Mouse (Mus musculus) limb, embryonic 10.5 days (tissue): Measurements from ENCODE around the gene Hist1h4f. TPM values are rescaled to one million over a fixed set of nuclear protein-coding genes. Genes with fewer than 3 reads are reported as not detected.
A peak's percentile ranks its signal among the peaks of the same experiment; 100 is the strongest.
"Not testable (repeated sequence)": the region's sequence is repeated elsewhere in the genome, so short reads cannot be mapped to it uniquely, and the experiment has no call there.

Source experiments
- DNase-seq: peaks from one replicate; pipeline ENCODE4 v3.0.0-alpha.2; 2017; ENCODE audit warnings: low spot score
- H3K27ac ChIP-seq: fragments of 300-500 bp; sonication (generic); 2 replicates; pipeline ENCODE4 v1.5.1; 2016; ENCODE audit warnings: mild to moderate bottlenecking
- H3K27me3 ChIP-seq: fragments of 300-500 bp; sonication (generic); 2 replicates; pipeline ENCODE4 v1.6.1; 2016; ENCODE audit warnings: low read depth, mild to moderate bottlenecking; ENCODE audit not compliant: poor library complexity, severe bottlenecking
- H3K36me3 ChIP-seq: fragments of 300-500 bp; sonication (generic); 2 replicates; pipeline ENCODE4 v1.6.1; 2016; ENCODE audit warnings: mild to moderate bottlenecking, moderate library complexity
- H3K4me1 ChIP-seq: fragments of 300-500 bp; sonication (generic); 2 replicates; pipeline ENCODE4 v1.6.1; 2016
- H3K4me3 ChIP-seq: fragments of 300-500 bp; sonication (generic); 2 replicates; pipeline ENCODE4 v1.5.1; 2016; ENCODE audit warnings: mild to moderate bottlenecking, moderate library complexity
- H3K9me3 ChIP-seq: fragments of 300-500 bp; sonication (generic); replicated peaks from 2 replicates; pipeline ENCODE4 v1.6.1; 2016; ENCODE audit warnings: mild to moderate bottlenecking
- WGBS: fragments of 180-500 bp; shearing (Covaris S2); methylation state at CpG from one replicate; pipeline ENCODE4 v1.1.7; 2016; 5-methylcytosine and 5-hydroxymethylcytosine counted together
- polyA plus RNA-seq: library from polyadenylated mRNA; unstranded; fragments of >200 nt; fragmentation: Nextera tagmentation; extraction: Ambion mirVana; gene quantifications from 2 replicates; pipeline ENCODE4 v1.2.1, GENCODE M21; 2016

The Hist1h4f gene
- polyA plus RNA-seq = 0.73 and 1.3 TPM in 2 replicates

- not testable (repeated sequence) for H3K36me3 ChIP-seq, H3K27me3 ChIP-seq, H3K9me3 ChIP-seq
- H3K27ac ChIP-seq = peak within 1 kb of the TSS; percentile 97
- DNase-seq = peak; percentile 95
- peaks cover 22% of the 10 kb centered on the region for H3K4me1 ChIP-seq
- WGBS = under 1% methylated on average over 47 of the region's 47 CpGs
- H3K4me3 ChIP-seq = peak within 1 kb of the TSS; percentile 52
Observed at GRCm38 (mm10) chr13:23551146-23551834, at the start of gene Hist1h4f. Gene Hist1h4f, minus strand, starts transcription at chr13:23551648.

- H3K9me3 ChIP-seq = no peaks in the 10 kb centered on the region
- no peaks in the 10 kb centered on the region for H3K27me3 ChIP-seq
- no peak overlapping the region for H3K27ac ChIP-seq
- WGBS = 6% methylated on average over 9 of the region's 9 CpGs
- no peaks in the 10 kb centered on the region for H3K36me3 ChIP-seq
- peak; percentile 84 for DNase-seq
- no peak overlapping the region for H3K4me3 ChIP-seq
- H3K4me1 ChIP-seq = peaks cover 4% of the 10 kb centered on the region
Observed at GRCm38 (mm10) chr13:23597957-23598356, 46.5 kb upstream of the Hist1h4f start.

GRCm38 (mm10) chr13:23595622-23596372, 44.3 kb upstream of the Hist1h4f start:
- WGBS = 85% methylated on average over 7 of the region's 7 CpGs

GRCm38 (mm10) chr13:23595185-23595584, 43.7 kb upstream of the Hist1h4f start:
- WGBS = 91% methylated on average over 2 of the region's 2 CpGs
- H3K9me3 ChIP-seq = no peaks in the 10 kb centered on the region
- no peaks in the 10 kb centered on the region for H3K27me3 ChIP-seq
- H3K36me3 ChIP-seq = no peaks in the 10 kb centered on the region
- H3K27ac ChIP-seq = no peak overlapping the region
- peaks cover 11% of the 10 kb centered on the region for H3K4me1 ChIP-seq
- DNase-seq = no peak
- no peak overlapping the region for H3K4me3 ChIP-seq

More at GRCm38 (mm10) chr13:23595622-23596372, 44.3 kb upstream of the Hist1h4f start:
- Histone ChIP-seq H3K27me3 (no peaks in the 10 kb centered on the region), H3K27ac (no peak overlapping the region), H3K36me3 (no peaks in the 10 kb centered on the region), H3K4me3 (no peak overlapping the region), H3K9me3 (no peaks in the 10 kb centered on the region), H3K4me1 (peaks cover 11% of the 10 kb centered on the region)
- DNase-seq = no peak

- 79% methylated on average over 5 of the region's 5 CpGs for WGBS
- Histone ChIP-seq H3K27me3 (no peaks in the 10 kb centered on the region), H3K36me3 (no peaks in the 10 kb centered on the region), H3K27ac (peak overlapping the region; percentile 32; the same call in 1 of the 2 replicates), H3K4me1 (peaks cover 11% of the 10 kb centered on the region), H3K4me3 (no peak overlapping the region), H3K9me3 (no peaks in the 10 kb centered on the region)
- no peak for DNase-seq
Observed at GRCm38 (mm10) chr13:23593051-23593770, 41.8 kb upstream of the Hist1h4f start.

GRCm38 (mm10) chr13:23592614-23593013, 41.2 kb upstream of the Hist1h4f start:
- 76% methylated on average over 7 of the region's 7 CpGs for WGBS
- no peak for DNase-seq
- Histone ChIP-seq H3K4me1 (peaks cover 11% of the 10 kb centered on the region), H3K27me3 (no peaks in the 10 kb centered on the region), H3K27ac (peak overlapping the region; percentile 32; the same call in 1 of the 2 replicates), H3K9me3 (no peaks in the 10 kb centered on the region), H3K4me3 (no peak overlapping the region), H3K36me3 (no peaks in the 10 kb centered on the region)

GRCm38 (mm10) chr13:23591886-23592285, 40.4 kb upstream of the Hist1h4f start:
- H3K4me1 ChIP-seq = peaks cover 14% of the 10 kb centered on the region
- not testable (repeated sequence) for DNase-seq, H3K36me3 ChIP-seq, H3K9me3 ChIP-seq, H3K27me3 ChIP-seq, H3K4me3 ChIP-seq
- WGBS = 88% methylated on average over 7 of the region's 7 CpGs
- peak overlapping the region; percentile 9; the same call in 1 of the 2 replicates for H3K27ac ChIP-seq

GRCm38 (mm10) chr13:23591206-23591605, 39.8 kb upstream of the Hist1h4f start:
- 95% methylated on average over 7 of the region's 7 CpGs for WGBS
- DNase-seq = no peak
- H3K4me3 ChIP-seq = no peak overlapping the region
- H3K4me1 ChIP-seq = peaks cover 21% of the 10 kb centered on the region
- H3K9me3 ChIP-seq = no peaks in the 10 kb centered on the region
- H3K27ac ChIP-seq = 0 out of 2 replicates have a peak overlapping the region, but pooled peaks have one; percentile 5
- H3K27me3 ChIP-seq = no peaks in the 10 kb centered on the region
- no peaks in the 10 kb centered on the region for H3K36me3 ChIP-seq

GRCm38 (mm10) chr13:23586940-23587225, 35.4 kb upstream of the Hist1h4f start:
- Histone ChIP-seq H3K4me1 (peaks cover 31% of the 10 kb centered on the region), H3K9me3 (no peaks in the 10 kb centered on the region), H3K36me3 (no peaks in the 10 kb centered on the region), H3K27me3 (no peaks in the 10 kb centered on the region), H3K27ac (peak overlapping the region; percentile 95), H3K4me3 (peak overlapping the region; percentile 54)
- 5% methylated on average over 1 of the region's 1 CpGs for WGBS
- no peak for DNase-seq

- DNase-seq = no peak
- Histone ChIP-seq H3K27me3 (no peaks in the 10 kb centered on the region), H3K36me3 (no peaks in the 10 kb centered on the region), H3K4me1 (peaks cover 31% of the 10 kb centered on the region), H3K4me3 (peak overlapping the region; percentile 54), H3K27ac (peak overlapping the region; percentile 95), H3K9me3 (no peaks in the 10 kb centered on the region)
- 2% methylated on average over 22 of the region's 22 CpGs for WGBS
Observed at GRCm38 (mm10) chr13:23586099-23586939, 34.9 kb upstream of the Hist1h4f start.

- H3K4me1 ChIP-seq = peaks cover 37% of the 10 kb centered on the region
Observed at GRCm38 (mm10) chr13:23585442-23586098, 34.1 kb upstream of the Hist1h4f start.

GRCm38 (mm10) chr13:23585029-23585441, 33.6 kb upstream of the Hist1h4f start:
- peaks cover 39% of the 10 kb centered on the region for H3K4me1 ChIP-seq
- peak overlapping the region; percentile 95 for H3K27ac ChIP-seq
- no peaks in the 10 kb centered on the region for H3K36me3 ChIP-seq
- H3K9me3 ChIP-seq = no peaks in the 10 kb centered on the region
- DNase-seq = peak; percentile 81
- H3K27me3 ChIP-seq = no peaks in the 10 kb centered on the region
- WGBS = under 1% methylated on average over 21 of the region's 21 CpGs
- H3K4me3 ChIP-seq = peak overlapping the region; percentile 54

More at GRCm38 (mm10) chr13:23585442-23586098, 34.1 kb upstream of the Hist1h4f start:
- H3K4me3 ChIP-seq = peak overlapping the region; percentile 54
- H3K27ac ChIP-seq = peak overlapping the region; percentile 95
- not testable (repeated sequence) for H3K27me3 ChIP-seq, H3K36me3 ChIP-seq, H3K9me3 ChIP-seq
- under 1% methylated on average over 34 of the region's 36 CpGs for WGBS
- DNase-seq = peak; percentile 70
